Mouse (Mus musculus) intestine, embryonic 14.5 days (tissue): ENCODE measurements around the gene Spaar. TPM values are rescaled to one million over a fixed set of nuclear protein-coding genes. Genes with fewer than 3 reads are reported as not detected.
A peak's percentile ranks its signal among the peaks of the same experiment; 100 is the strongest.

ENCODE experiments used
- ATAC-seq: fragments of 200-750 bp; cut with Nextera tagmentation; replicated peaks from 2 replicates; pipeline ENCODE4 v1.8.0; 2017; ENCODE audit warnings: low read depth, moderate number of reproducible peaks, moderate TSS enrichment, moderate library complexity; ENCODE audit not compliant: low FRiP score, low TSS enrichment
- DNase-seq: peaks from one replicate; pipeline ENCODE4 v3.0.0-alpha.2; 2018; ENCODE audit warnings: low spot score
- H3K27ac ChIP-seq: fragments of 300-500 bp; sonication (generic); 2 replicates; pipeline ENCODE4 v1.5.1; 2014; ENCODE audit warnings: low read depth, mild to moderate bottlenecking, control low read depth
- H3K27me3 ChIP-seq: fragments of 300-500 bp; sonication (generic); replicated peaks from 2 replicates; pipeline ENCODE4 v1.6.1; 2014; ENCODE audit warnings: low read length, control low read depth; ENCODE audit not compliant: control insufficient read depth, insufficient read depth
- H3K36me3 ChIP-seq: fragments of 300-500 bp; sonication (generic); 2 replicates; pipeline ENCODE4 v1.6.1; 2014; ENCODE audit warnings: low read length, control low read depth; ENCODE audit not compliant: control insufficient read depth, insufficient read depth
- H3K4me1 ChIP-seq: fragments of 300-500 bp; sonication (generic); replicated peaks from 2 replicates; pipeline ENCODE4 v1.6.1; 2014; ENCODE audit warnings: low read length, control low read depth, mixed read lengths; ENCODE audit not compliant: control insufficient read depth, insufficient read depth
- H3K4me2 ChIP-seq: fragments of 300-500 bp; sonication (generic); 2 replicates; pipeline ENCODE4 v1.6.1; 2014; ENCODE audit warnings: low read length
- H3K4me3 ChIP-seq: fragments of 300-500 bp; sonication (generic); 2 replicates; pipeline ENCODE4 v1.5.1; 2014; ENCODE audit warnings: low read depth, low read length, control low read depth, mixed read lengths
- H3K9ac ChIP-seq: fragments of 300-500 bp; sonication (generic); 2 replicates; pipeline ENCODE4 v1.6.1; 2014; ENCODE audit warnings: mild to moderate bottlenecking, low read length
- H3K9me3 ChIP-seq: fragments of 300-500 bp; sonication (generic); 2 replicates; pipeline ENCODE4 v1.6.1; 2016; ENCODE audit warnings: low read length, control low read depth; ENCODE audit not compliant: control insufficient read depth
- WGBS: fragments of 180-500 bp; shearing (Covaris S2); extraction: QIAGEN DNeasy Blood & Tissue Kit; methylation state at CpG from one replicate; pipeline ENCODE4 v1.1.7; 2014; 5-methylcytosine and 5-hydroxymethylcytosine counted together
- polyA plus RNA-seq: library from polyadenylated mRNA; unstranded; fragments of >200 nt; fragmentation: Nextera tagmentation; extraction: Ambion mirVana; gene quantifications from 2 replicates; pipeline ENCODE4 v1.2.1, GENCODE M21; 2014

The Spaar gene
- polyA plus RNA-seq, 1 experiment from 2014 or later = 0.04 TPM

DNA sequence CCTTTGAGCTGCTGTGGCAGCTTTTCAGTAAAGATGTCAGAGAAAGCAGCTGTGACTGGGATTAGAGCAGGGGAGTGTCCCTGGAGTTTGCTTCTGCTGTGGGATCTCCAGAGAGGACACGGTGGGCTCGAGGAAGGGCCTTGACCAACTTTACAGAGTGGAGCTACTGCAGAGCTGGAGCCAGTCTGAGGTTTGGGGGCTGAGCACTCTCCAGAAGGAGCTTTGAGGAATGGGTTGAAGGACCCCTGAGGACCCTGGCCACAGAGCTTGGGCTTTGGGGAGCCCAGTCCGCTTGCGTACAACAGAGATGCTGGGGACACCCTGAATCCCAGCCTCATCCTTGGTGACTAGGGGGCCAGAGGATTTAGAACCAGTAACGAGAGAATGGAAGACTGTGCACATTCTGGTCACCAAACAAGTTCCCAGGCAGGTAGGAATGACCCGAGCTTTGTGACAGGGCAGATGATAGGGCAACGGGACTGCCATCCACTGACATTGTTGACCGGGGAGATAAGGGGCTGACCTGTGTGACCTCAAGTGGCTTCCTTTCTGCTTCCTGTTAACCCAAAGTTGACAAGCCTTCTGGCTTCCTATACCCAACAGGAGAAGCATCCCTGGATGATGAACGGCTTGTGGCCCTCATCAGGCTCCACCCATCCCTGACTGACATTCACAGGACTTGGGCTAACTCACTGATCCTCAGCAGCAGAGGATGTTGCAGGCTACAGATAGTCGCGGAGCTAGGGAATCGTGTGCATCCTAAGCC, 3.4 kb upstream of the Spaar start:
- Histone ChIP-seq H3K27me3 (no peaks in the 10 kb centered on the region), H3K27ac (no peak overlapping the region), H3K9me3 (no peaks in the 10 kb centered on the region), H3K4me2 (no peak overlapping the region), H3K9ac (no peak overlapping the region), H3K36me3 (no peaks in the 10 kb centered on the region), H3K4me3 (no peak overlapping the region), H3K4me1 (peaks cover 22% of the 10 kb centered on the region)
- 48% methylated on average over 12 of the region's 12 CpGs for WGBS
- DNase-seq = no peak
- no peak for ATAC-seq

DNA sequence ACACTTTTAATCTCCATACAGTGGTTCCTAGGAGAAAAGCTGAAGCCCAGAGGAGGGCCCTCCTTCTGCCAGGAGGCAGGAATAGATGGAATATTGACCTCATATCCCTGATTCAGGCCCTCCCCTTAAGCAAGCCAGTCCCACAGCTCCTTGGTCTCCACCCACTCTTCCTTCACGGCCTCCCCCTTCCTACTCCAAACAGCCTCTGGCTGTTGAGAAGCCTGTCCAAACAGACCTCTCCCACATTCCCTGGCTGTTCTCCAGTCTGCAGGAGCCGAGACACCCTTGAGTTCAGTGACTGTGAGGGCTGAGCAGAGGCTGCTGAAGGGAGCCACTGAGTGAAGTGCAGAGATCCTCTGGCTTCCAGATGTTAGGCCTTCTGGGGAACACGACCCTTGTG, 2.8 kb upstream of the Spaar start, which contains the start of gene Hrct1:
Gene Hrct1, plus strand, starts transcription at position 194 of the 400 bp plus-strand sequence.
- Histone ChIP-seq H3K4me2 (no peak within 1 kb of the TSS), H3K27ac (peak within 1 kb of the TSS; percentile 4; the same call in 1 of the 2 replicates), H3K9ac (no peak within 1 kb of the TSS), H3K4me1 (peaks cover 22% of the 10 kb centered on the region), H3K36me3 (no peaks in the 10 kb centered on the region), H3K9me3 (no peaks in the 10 kb centered on the region), H3K27me3 (no peaks in the 10 kb centered on the region), H3K4me3 (no peak within 1 kb of the TSS)
- DNase-seq = no peak
- peak; percentile 44; the same call in 1 of the 2 replicates for ATAC-seq
- WGBS = 12% methylated on average over 3 of the region's 3 CpGs

DNA sequence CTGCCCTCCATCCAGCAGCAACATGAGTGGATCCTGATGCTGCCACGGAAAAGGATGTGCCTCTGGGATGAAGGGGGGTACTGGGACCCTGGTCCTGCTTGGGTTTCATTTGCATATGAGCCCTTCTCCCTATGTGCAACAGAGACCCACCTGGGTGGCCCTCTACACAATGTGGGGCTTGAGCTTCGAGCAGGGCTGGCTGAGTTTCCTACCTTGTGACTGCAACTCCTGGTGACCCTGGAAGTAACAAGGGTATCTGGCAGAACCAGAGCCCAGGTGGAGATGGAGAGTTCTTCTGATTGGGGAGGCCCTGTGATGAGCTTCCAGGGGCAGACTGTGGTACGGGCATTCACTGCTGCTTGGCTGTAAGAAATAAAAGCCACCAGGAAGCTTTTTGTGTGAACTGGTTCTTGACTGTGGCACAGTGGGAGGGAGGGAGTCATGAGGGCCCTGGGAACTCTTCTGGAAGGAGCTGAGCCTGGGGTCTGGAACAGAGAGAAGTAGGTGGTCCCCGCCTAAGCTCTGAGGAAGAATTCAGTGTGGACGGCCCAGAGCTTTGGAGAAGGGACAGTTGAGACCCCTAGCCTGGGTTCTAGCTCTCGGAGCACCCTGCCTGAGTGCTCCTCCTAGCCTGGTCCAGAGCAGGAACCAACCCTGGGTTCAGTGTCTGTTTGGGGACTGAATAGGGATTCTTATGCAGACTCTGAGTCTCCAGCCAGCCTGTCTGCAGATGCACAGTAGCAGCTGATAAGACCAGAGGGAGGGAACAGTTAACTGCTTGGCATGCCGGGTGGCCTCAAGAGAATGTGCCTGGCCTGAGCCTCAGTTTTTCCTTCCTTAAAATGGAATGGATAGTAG, 1.9 kb upstream of the Spaar start:
- Histone ChIP-seq H3K4me3 (no peak overlapping the region), H3K9me3 (no peaks in the 10 kb centered on the region), H3K4me2 (no peak overlapping the region; the same call in 1 of the 2 replicates), H3K9ac (no peak overlapping the region), H3K27me3 (no peaks in the 10 kb centered on the region), H3K4me1 (peaks cover 22% of the 10 kb centered on the region), H3K27ac (peak overlapping the region; percentile 57; the same call in 1 of the 2 replicates), H3K36me3 (no peaks in the 10 kb centered on the region)
- 64% methylated on average over 7 of the region's 7 CpGs for WGBS
- ATAC-seq (no peak), DNase-seq (no peak)

DNA sequence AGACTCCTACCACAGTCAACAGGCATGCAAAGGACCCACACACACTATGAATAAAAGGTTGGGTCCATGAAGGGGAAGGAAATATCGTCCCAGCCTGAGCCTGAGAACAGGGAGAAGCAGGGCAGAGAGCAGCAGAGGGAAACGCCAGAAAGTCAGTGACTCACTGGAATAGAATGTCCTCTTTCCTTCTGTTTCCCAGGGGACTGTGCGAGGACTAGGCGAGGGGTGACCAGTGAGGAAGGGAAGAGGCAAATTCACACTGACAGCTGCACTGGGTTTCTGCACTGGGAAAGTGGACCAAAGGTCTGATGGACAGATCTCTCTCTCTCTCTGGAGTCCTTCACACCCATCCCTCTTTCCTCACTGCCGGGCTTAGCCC, 1.3 kb upstream of the Spaar start:
- H3K36me3 ChIP-seq = no peaks in the 10 kb centered on the region
- H3K4me2 ChIP-seq = no peak overlapping the region
- ATAC-seq = no peak
- no peak overlapping the region for H3K9ac ChIP-seq
- DNase-seq = no peak
- H3K9me3 ChIP-seq = no peaks in the 10 kb centered on the region
- no peaks in the 10 kb centered on the region for H3K27me3 ChIP-seq
- no peak overlapping the region for H3K4me3 ChIP-seq
- H3K27ac ChIP-seq = peak overlapping the region; percentile 57; the same call in 1 of the 2 replicates
- WGBS = 25% methylated on average over 5 of the region's 5 CpGs
- H3K4me1 ChIP-seq = peaks cover 22% of the 10 kb centered on the region

DNA sequence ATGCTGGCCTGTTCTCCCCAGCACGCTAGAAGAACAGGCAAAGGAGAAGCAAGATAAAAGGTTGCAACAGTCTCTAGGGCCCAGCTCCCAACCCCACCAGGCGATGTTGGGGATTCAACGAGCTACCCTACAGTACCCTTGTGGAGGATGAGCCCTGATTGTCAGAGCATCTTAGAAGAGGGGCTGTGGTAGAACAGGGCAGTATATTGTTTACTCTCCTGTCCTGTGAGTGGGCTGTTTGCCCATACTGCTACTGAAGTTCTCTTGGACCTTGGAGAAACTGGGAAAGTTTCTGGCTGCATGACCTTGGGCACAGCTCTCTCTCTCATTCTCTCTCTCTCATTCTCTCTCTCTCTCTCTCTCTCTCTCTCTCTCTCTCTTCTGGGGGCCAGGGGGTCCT, 708 bp upstream of the Spaar start:
- Histone ChIP-seq H3K27ac (peak overlapping the region; percentile 57; the same call in 1 of the 2 replicates), H3K4me1 (peaks cover 22% of the 10 kb centered on the region), H3K4me3 (no peak overlapping the region), H3K36me3 (no peaks in the 10 kb centered on the region), H3K9ac (no peak overlapping the region), H3K9me3 (no peaks in the 10 kb centered on the region), H3K27me3 (no peaks in the 10 kb centered on the region), H3K4me2 (no peak overlapping the region)
- WGBS = 74% methylated on average over 3 of the region's 3 CpGs
- no peak for ATAC-seq
- DNase-seq = no peak

DNA sequence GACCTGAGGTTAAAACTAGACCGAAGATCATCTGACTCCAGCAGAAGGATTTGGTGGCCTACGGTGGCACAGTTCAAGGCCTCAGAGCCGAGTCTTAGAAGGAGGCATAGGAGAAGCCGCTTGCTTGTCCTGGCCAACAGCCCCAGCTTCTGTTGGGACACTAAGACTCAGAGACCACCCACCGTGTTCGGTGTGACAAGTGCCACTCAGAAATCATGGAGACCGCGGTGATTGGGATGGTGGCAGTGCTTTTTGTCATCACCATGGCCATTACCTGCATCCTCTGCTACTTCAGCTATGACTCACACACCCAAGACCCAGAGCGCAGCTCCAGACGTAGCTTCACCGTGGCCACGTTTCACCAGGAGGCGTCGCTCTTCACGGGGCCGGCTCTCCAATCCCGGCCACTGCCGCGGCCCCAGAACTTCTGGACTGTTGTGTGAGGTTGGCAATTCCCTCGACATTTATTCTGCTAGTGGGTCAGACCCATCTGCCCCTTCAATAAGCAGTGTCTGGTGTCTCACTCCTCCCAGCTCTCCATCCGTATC, 990 bp downstream of the Spaar start:
- H3K36me3 ChIP-seq = no peaks in the 10 kb centered on the region
- H3K4me3 ChIP-seq = no peak overlapping the region
- no peak overlapping the region for H3K27ac ChIP-seq
- ATAC-seq = no peak
- no peak for DNase-seq
- H3K27me3 ChIP-seq = no peaks in the 10 kb centered on the region
- peaks cover 22% of the 10 kb centered on the region for H3K4me1 ChIP-seq
- no peak overlapping the region for H3K4me2 ChIP-seq
- H3K9ac ChIP-seq = no peak overlapping the region
- H3K9me3 ChIP-seq = no peaks in the 10 kb centered on the region
- 64% methylated on average over 21 of the region's 21 CpGs for WGBS

DNA sequence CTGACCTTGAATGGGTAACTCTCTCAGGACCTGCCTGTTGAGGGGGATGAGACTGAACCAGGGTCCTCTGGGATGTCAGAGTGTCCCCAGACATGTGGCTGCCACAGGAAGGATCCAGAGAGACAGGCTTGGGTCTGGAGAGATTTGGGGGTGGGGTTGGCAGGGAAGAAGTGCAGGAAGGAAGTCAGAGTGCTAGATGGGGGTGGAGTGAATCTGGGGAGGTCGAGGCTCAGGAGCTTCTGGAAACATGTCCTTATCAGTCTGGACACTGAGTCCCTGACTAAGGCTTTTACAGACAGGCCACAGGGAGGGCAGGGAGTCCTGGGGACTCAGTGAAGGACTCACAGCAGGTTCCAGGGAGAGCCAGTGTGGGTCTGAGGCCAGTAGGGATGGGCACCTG, 2.3 kb downstream of the Spaar start:
- no peak overlapping the region for H3K4me3 ChIP-seq
- peaks cover 17% of the 10 kb centered on the region for H3K4me1 ChIP-seq
- ATAC-seq = no peak
- H3K9me3 ChIP-seq = no peaks in the 10 kb centered on the region
- no peak overlapping the region for H3K9ac ChIP-seq
- H3K27ac ChIP-seq = no peak overlapping the region
- 12% methylated on average over 1 of the region's 1 CpGs for WGBS
- no peak overlapping the region for H3K4me2 ChIP-seq
- H3K36me3 ChIP-seq = no peaks in the 10 kb centered on the region
- DNase-seq = no peak
- H3K27me3 ChIP-seq = no peaks in the 10 kb centered on the region

DNA sequence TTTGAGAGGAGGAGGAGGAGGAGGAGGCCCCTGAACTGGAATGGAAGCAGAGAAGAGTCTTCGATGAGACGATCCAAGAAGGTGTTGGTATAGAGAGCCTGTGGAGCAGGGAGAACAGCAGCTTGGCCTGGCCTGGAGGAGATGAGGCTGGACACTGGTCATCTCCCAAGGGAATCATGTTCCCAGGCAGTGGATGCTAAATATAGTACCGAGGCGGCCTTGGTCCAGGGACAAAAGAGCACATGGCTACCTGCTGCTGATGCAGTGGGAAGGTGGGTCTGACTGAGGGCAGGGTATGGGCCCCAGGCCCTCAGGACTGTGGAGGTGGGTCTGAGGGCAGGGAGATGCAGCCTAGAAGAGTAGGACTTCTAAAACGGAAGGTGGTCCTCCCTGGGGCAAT, 3.4 kb downstream of the Spaar start:
- DNase-seq = no peak
- no peak overlapping the region for H3K9ac ChIP-seq
- H3K9me3 ChIP-seq = no peaks in the 10 kb centered on the region
- H3K27ac ChIP-seq = no peak overlapping the region
- peaks cover 9% of the 10 kb centered on the region for H3K4me1 ChIP-seq
- no peak overlapping the region for H3K4me3 ChIP-seq
- H3K27me3 ChIP-seq = no peaks in the 10 kb centered on the region
- no peak for ATAC-seq
- H3K36me3 ChIP-seq = no peaks in the 10 kb centered on the region
- 85% methylated on average over 5 of the region's 5 CpGs for WGBS
- H3K4me2 ChIP-seq = no peak overlapping the region
